Mouse (Mus musculus) gastrocnemius, adult 18-20 months (tissue): ENCODE results near the gene Mbnl2. TPM values are rescaled to one million over a fixed set of nuclear protein-coding genes. Genes with fewer than 3 reads are reported as not detected.

Experiments
- DNase-seq: peaks from one replicate; pipeline ENCODE4 v3.0.0; 2021; ENCODE audit warnings: low spot score
- total RNA-seq, 2 experiments: library from RNA; stranded (reverse); gene quantifications; 2 replicates each; pipeline ENCODE4 v1.2.3; 2021

Gene Mbnl2
- total RNA-seq, 2 experiments from 2014 or later, result 299 to 300 TPM

DNA sequence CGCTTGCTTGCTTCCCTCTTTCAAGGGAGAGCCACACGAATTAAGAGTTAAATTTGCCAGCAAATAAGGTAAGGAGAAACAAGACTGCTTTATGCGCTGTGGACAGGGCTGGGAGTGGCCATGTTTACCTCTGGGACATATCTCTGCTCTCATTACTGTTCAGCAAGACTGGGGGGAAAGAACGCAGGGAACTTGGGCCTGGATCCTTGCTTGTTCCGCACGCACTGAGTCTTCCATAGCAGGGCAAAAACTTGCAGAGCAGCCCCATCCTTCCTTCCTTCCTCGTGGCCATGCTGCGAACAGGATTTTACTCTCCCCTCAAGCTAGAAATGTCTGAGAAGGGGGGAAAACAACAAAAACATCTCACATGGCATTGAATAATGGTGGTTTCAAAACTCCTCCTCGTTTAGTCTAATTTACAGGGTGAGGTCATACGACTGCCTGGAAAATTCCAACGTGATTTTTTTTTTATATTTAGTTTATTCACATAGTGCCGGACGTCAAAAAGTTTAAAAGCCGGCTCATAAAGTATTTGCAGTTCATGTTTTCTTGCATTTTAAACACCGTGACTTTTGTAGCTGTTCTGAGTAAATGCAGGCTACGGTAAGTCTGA, 21.8 kb downstream of the Mbnl2 start:
- no peak for DNase-seq

- DNase-seq, result no peak
Observed at GRCm38 (mm10) chr14:120297833-120298232, 22.4 kb downstream of the Mbnl2 start.

DNA sequence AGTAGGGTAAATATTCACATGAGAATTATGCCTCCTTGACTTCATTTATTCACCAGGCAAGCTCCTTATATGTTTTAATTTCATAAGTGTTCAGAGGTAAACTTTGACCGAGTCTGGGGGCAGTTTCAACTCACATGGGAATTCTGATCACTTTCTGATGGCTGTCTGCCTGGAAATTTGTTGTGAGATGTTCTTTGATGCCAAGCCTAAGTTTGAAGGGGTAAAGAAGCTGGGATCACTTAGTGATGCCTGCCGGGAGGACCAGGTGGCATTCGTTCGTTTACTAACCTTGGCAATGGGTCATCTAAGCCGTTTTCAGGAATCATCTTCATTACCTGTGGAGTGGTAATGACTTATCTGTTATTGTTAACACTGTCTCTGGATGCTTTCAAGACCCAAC, 23.0 kb downstream of the Mbnl2 start:
- DNase-seq, result no peak

DNA sequence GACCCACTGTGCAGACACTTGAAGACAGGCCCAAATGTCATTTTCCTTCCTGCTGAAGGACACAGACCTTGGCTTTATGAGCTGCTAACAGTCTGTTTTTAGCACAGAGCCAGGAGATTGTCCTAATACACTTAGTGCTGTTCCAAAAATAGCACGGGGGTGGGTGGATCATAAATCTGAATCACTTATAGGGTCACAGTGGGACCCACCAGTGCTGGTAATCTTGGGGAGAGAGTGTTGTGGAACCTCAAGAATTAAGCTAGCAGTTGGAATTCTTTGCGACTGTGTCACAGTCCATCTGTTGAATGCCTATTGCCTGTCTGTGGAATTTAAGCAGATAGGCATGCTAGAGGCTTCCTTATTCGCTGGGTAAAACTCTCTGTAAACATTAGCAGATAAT, 24.2 kb downstream of the Mbnl2 start:
- peak; percentile 78 for DNase-seq

DNA sequence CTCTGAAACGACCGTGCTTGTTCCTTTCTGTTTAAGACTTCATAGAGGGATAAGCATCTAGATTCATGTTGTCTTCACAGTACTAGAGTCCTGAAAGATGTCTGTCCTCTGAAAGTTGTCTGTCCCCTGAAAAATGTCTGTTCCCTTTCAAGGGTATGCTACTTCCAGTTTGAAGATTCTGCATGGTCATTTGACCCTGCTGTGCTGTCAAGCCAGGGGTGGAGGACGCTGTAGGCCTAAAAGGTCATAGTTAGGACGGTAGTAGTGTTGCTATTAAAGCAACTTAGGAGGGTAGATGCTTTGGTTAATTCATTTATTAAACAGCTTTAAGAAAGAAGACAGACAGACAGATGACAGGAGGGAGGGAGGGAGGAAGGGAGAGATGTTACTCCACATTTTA, 24.7 kb downstream of the Mbnl2 start:
- no peak for DNase-seq

DNA sequence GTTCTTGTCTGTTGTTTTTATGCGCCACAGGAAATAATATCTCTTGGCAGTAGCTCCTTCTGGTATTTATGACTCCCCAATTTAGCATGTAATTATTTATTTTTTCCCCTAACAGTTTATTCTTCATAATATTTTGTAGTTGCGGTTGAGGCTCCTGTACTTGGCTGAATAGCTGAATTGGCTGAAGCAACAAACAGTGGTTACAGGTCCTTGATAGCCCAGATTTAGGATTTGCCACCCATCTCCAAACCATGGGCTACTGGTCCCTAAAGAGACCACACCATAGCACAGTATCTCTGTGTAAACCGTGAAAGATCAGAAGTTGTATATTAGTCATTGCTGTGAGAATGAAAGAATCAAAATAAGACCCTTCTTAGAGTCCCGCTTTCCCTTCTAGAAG, 25.3 kb downstream of the Mbnl2 start:
- no peak for DNase-seq

DNA sequence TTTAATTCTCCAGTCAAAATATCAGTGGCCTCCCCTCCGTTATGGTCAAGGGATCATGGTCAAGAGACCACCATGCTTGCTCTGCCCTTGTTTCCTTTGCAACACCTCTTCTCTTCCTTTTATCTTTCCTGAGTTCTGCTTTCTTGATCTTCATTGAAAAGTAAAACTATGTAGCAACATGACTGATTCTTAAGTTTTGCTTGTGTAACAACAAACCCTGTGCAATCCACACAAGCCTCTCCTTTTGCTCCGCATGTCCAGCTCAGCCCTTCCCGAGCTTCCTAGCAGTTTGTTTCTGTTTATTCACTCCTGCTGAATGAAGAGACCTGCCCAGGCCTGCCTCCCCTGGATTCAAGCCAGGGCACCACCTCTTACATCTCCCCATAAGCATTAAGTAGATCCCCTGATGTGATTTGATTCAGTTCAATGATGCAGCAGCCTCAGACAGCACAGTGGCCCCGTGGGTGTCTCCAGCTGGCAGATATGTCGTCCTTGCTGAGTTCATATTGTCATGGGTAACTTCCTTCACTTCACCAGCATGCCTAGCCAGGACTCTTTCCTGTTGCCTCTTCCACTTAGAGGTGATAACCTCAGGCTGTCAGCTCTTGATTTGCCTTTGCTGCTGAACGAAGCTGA, 27.6 kb downstream of the Mbnl2 start:
- DNase-seq, result no peak

DNA sequence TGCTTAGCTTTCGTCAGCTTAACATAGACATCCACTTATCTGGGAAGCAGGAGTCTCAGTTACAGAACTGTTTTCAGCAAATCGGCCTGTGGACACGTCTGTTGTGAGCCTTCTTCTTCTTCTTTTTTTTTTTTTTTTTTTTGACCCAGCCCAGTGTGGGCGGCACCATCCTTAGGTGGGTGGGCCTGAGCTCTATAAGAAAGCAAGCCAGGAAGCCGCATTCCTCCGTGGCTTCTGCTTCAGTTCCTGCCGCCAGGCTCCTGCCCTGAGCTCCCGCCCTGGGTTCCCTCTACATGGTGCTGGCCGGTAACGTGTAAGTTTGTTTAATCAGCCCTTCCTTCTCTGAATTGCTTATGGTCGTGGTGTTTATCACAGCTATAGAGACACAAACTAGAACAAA, 30.8 kb downstream of the Mbnl2 start:
- DNase-seq, result no peak

DNA sequence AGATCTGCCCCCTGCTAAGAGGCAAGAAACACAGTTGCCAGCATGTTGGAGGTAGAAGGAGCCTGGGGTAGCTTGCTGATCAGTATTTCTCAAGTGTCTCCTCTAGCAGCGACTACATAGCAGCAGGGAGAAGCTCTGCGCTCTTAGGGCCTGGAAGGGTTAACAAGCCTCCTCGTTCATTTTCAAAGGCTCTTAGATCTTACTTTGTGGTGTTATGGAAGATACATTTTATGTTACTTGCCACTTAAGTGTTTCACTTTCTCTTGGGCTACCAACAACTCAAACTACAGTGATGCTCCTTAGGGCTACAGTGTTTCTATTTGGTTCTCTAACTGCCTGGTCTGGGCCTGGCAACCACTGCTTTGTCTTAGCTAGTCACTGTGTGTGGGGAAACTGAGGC, 31.9 kb downstream of the Mbnl2 start:
- DNase-seq, result no peak

DNA sequence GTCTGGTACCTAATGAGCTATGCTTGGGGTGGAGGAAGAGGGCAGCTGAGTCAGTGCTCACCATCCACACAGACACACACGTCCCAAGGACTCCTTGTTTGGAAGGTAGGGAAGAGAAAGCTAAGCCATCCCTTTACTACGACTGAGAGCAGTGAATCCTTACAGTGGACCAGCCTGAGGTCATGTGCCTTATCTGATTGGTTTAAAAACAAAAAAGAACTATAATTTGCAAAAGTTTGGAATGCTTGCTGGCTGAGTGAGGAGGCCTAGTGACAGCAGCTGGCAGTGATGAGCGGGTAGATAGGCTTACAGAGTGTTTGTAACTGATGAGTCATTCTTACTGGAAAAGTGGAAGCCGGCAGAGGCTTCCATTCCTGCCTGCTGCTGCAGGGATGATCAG, 32.5 kb downstream of the Mbnl2 start:
- no peak for DNase-seq

- no peak for DNase-seq
Observed at GRCm38 (mm10) chr14:120309691-120310090, 34.2 kb downstream of the Mbnl2 start.

GRCm38 (mm10) chr14:120311330-120312097, 36.0 kb downstream of the Mbnl2 start:
- no peak for DNase-seq

DNA sequence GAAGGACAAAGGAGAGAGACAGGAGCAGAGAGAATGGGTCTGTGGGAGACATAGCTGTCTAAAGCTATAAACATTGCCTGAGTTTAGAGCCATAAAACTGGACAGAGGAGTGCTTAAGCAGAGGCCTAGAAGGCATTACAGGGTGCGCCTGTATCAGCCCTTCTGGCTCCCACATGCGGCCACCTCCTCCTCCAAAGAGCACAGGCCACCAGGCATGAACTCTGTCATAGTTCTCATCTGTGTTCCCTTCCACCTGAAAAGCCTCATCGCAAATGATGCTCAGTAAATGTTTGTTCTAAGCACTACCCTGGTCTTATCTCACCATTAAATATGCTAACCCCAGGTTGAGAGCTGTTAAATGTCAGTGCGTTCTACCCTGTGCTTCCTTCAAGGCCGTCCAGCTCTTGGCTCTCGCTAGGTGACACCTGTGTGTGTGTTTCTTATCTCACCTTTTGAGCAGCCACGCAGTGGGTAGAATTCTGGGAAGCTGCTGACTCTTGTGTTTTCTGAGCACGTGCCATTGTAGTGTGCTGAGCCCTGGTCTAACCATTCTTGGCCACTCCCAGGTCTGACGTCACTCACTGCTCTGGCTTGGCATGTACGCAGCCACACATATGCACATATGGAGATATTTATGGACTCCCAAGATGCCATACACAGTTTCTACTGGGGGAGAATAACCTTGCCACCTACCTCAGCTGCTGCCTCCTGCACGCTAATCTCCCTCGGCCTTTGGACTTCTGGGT, 37.4 kb downstream of the Mbnl2 start:
- no peak for DNase-seq

DNA sequence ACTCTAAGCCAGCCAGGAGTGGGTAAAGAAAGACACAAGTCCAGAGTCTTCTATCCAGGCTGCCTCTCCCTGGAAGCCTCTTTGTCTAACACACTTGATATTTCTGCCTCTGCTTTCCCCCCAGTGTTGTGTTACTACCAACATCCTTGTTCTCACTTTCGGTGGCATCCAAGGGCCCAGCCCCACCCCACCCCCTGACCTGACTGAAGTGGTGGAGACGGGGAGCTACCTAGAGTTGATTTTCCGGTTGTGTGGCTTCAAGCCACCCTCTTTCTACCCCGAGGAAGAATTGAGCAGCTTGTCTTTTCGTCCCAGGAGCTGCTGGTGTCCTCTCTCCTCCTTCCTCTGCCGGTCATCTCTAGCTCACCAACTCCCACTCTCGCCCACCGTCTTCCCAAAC, 38.0 kb downstream of the Mbnl2 start:
- DNase-seq, result no peak

DNA sequence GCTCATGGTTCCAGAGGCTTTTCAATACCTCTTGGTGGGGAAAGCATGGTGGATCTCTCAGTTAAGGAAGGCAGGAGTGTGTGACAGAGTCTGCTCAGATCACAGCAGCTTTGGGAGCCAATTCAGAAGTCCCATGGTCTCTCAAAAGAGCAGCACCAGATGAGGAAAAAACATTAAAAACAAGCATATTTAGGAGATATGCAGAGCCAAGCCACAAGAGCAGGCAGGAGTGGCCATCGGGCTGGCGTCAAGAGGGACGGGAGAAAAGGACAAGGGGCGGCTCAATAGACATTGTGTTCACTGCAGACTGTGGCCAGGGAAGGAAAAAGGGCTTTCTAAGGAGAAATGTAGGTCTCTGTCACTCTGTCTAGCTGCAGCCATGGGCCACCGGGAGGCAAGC, 40.3 kb downstream of the Mbnl2 start:
- DNase-seq, result no peak

DNA sequence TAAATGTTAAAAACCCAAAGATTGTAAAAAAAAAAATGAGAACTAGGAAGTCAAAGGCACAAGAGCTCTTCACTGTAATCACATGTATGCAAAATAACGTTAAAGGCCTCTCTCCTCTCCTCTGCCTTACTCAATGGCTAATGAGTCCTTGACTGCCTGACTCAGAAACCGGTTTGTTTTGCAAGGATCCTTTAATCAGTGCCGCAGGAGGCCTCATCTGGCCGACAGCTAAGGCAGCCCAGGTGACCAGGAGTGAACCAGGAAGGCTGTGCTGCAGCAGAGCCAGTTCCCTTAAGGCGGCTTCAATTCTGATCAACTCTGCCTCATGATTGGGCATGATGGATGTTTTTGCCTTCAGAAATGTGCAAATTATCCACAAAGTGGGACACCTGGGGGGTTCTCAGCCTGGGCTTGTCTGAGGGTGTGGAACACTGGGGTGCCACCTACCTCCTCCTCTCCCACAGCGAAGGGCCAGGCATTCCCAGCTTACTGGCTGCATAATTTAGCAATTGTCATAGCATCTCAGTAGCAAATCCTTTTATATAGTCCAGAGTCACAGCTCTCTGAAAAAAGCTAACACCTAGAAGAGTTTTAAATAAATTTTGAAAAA, 43.0 kb downstream of the Mbnl2 start:
- DNase-seq, result no peak

GRCm38 (mm10) chr14:120318974-120319731, 43.7 kb downstream of the Mbnl2 start:
- DNase-seq, result no peak

DNA sequence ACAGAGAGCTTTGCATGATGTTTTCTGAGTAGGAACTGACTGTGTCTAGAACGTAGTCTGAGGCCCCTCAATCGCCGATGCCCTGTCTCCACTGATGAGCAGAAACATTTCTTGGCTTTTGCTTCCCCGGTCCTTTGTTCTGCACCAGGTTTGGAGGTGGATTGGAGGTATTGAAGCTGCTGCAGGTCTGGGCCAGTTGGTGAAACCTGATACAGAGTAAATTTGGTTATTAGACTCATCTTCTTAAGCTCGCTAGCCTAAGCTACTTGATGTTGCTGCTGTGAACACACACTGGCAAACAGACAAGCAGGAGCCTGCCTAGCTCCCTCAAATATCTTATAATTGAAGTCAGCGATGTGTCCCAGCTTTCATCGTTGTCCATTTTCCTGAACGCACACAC, 46.6 kb downstream of the Mbnl2 start:
- DNase-seq, result no peak

GRCm38 (mm10) chr14:120323111-120323510, 47.6 kb downstream of the Mbnl2 start:
- DNase-seq, result no peak

GRCm38 (mm10) chr14:120324061-120324791, 48.8 kb downstream of the Mbnl2 start:
- no peak for DNase-seq
